Mouse (Mus musculus) stomach, embryonic 15.5 days (tissue): ENCODE data around the gene Aurkb. TPM values are rescaled to one million over a fixed set of nuclear protein-coding genes. Genes with fewer than 3 reads are reported as not detected.

Source experiments
- ATAC-seq: fragments of 200-750 bp; cut with Nextera tagmentation; 2 replicates; pipeline ENCODE4 v1.8.0; 2017; ENCODE audit warnings: low read depth, moderate number of reproducible peaks, moderate TSS enrichment; ENCODE audit not compliant: insufficient read depth, low FRiP score
- H3K27ac ChIP-seq: fragments of 300-500 bp; sonication (generic); 2 replicates; pipeline ENCODE4 v1.5.1; 2015; ENCODE audit warnings: mild to moderate bottlenecking, inconsistent platforms
- H3K27me3 ChIP-seq: fragments of 300-500 bp; sonication (generic); replicated peaks from 2 replicates; pipeline ENCODE4 v1.6.1; 2015; ENCODE audit warnings: inconsistent platforms
- H3K36me3 ChIP-seq: fragments of 300-500 bp; sonication (generic); 2 replicates; pipeline ENCODE4 v1.6.1; 2015; ENCODE audit warnings: inconsistent platforms
- H3K4me1 ChIP-seq: fragments of 300-500 bp; sonication (generic); 2 replicates; pipeline ENCODE4 v1.6.1; 2015; ENCODE audit warnings: inconsistent platforms
- H3K4me2 ChIP-seq: fragments of 300-500 bp; sonication (generic); 2 replicates; pipeline ENCODE4 v1.6.1; 2015; ENCODE audit warnings: mild to moderate bottlenecking, inconsistent platforms
- H3K4me3 ChIP-seq: fragments of 300-500 bp; sonication (generic); replicated peaks from 2 replicates; pipeline ENCODE4 v1.5.1; 2015; ENCODE audit warnings: inconsistent platforms
- H3K9ac ChIP-seq: fragments of 300-500 bp; sonication (generic); 2 replicates; pipeline ENCODE4 v1.6.1; 2015; ENCODE audit warnings: inconsistent platforms
- H3K9me3 ChIP-seq: fragments of 300-500 bp; sonication (generic); 2 replicates; pipeline ENCODE4 v1.6.1; 2016; ENCODE audit warnings: inconsistent platforms
- WGBS: fragments of 180-500 bp; shearing (Covaris S2); methylation state at CpG from one replicate; pipeline ENCODE4 v1.1.7; 2015; 5-methylcytosine and 5-hydroxymethylcytosine counted together
- polyA plus RNA-seq: library from polyadenylated mRNA; unstranded; fragments of >200 nt; fragmentation: Nextera tagmentation; extraction: Ambion mirVana; gene quantifications from 2 replicates; pipeline ENCODE4 v1.2.1, GENCODE M21; 2015

The Aurkb gene
- polyA plus RNA-seq, 1 experiment from 2014 or later, result 134 TPM

- Histone ChIP-seq H3K27ac (no peak overlapping the region), H3K4me2 (peak overlapping the region; percentile 58), H3K4me3 (peak overlapping the region; percentile 26), H3K9ac (no peak overlapping the region), H3K36me3 (no peaks in the 10 kb centered on the region), H3K27me3 (no peaks in the 10 kb centered on the region), H3K4me1 (peaks cover 24% of the 10 kb centered on the region), H3K9me3 (no peaks in the 10 kb centered on the region)
- no peak for ATAC-seq
- 2% methylated on average over 29 of the region's 29 CpGs for WGBS
These were observed 20.9 kb downstream of the Aurkb start for GRCm38 (mm10) chr11:69066163-69066861.

- peak overlapping the region; percentile 63 for H3K27ac ChIP-seq
- H3K9me3 ChIP-seq, result no peaks in the 10 kb centered on the region
- no peaks in the 10 kb centered on the region for H3K36me3 ChIP-seq
- no peak overlapping the region for H3K9ac ChIP-seq
- peaks cover 27% of the 10 kb centered on the region for H3K4me1 ChIP-seq
- peak overlapping the region; percentile 26 for H3K4me3 ChIP-seq
- H3K4me2 ChIP-seq, result peak overlapping the region; percentile 58
- H3K27me3 ChIP-seq, result no peaks in the 10 kb centered on the region
- WGBS, result 10% methylated on average over 8 of the region's 8 CpGs
- no peak for ATAC-seq
These were observed 21.5 kb downstream of the Aurkb start for GRCm38 (mm10) chr11:69066956-69067355.

- no peaks in the 10 kb centered on the region for H3K27me3 ChIP-seq
- peaks cover 33% of the 10 kb centered on the region for H3K4me1 ChIP-seq
- H3K27ac ChIP-seq, result peak overlapping the region; percentile 63
- H3K4me2 ChIP-seq, result no peak overlapping the region
- 46% methylated on average over 6 of the region's 6 CpGs for WGBS
- ATAC-seq, result no peak
- no peak overlapping the region for H3K4me3 ChIP-seq
- no peak overlapping the region for H3K9ac ChIP-seq
- H3K9me3 ChIP-seq, result no peaks in the 10 kb centered on the region
- H3K36me3 ChIP-seq, result no peaks in the 10 kb centered on the region
These were observed 22.2 kb downstream of the Aurkb start for GRCm38 (mm10) chr11:69067601-69068000.

GRCm38 (mm10) chr11:69070093-69070492 lies 24.6 kb downstream of the Aurkb start:
- peak overlapping the region; percentile 68 for H3K9ac ChIP-seq
- H3K4me2 ChIP-seq, result peak overlapping the region; percentile 90
- H3K36me3 ChIP-seq, result no peaks in the 10 kb centered on the region
- H3K4me3 ChIP-seq, result peak overlapping the region; percentile 63
- peak overlapping the region; percentile 92 for H3K27ac ChIP-seq
- H3K4me1 ChIP-seq, result peaks cover 40% of the 10 kb centered on the region
- H3K27me3 ChIP-seq, result no peaks in the 10 kb centered on the region
- WGBS, result under 1% methylated on average over 13 of the region's 13 CpGs
- no peak for ATAC-seq
- no peaks in the 10 kb centered on the region for H3K9me3 ChIP-seq

GRCm38 (mm10) chr11:69070590-69071222 lies 25.3 kb downstream of the Aurkb start, which contains the start of gene Tmem107:
Gene Tmem107 (plus strand): TSS chr11:69070806.
- WGBS, result under 1% methylated on average over 47 of the region's 47 CpGs
- Histone ChIP-seq H3K9ac (peak within 1 kb of the TSS; percentile 68), H3K36me3 (no peaks in the 10 kb centered on the region), H3K27ac (peak within 1 kb of the TSS; percentile 92), H3K4me3 (peak within 1 kb of the TSS; percentile 63), H3K27me3 (no peaks in the 10 kb centered on the region), H3K4me1 (peaks cover 40% of the 10 kb centered on the region), H3K9me3 (no peaks in the 10 kb centered on the region), H3K4me2 (peak within 1 kb of the TSS; percentile 90)
- peak; percentile 86 for ATAC-seq

- 27% methylated on average over 9 of the region's 9 CpGs for WGBS
- Histone ChIP-seq H3K4me1 (peaks cover 40% of the 10 kb centered on the region), H3K36me3 (no peaks in the 10 kb centered on the region), H3K27ac (peak overlapping the region; percentile 92), H3K4me2 (peak overlapping the region; percentile 90), H3K9ac (peak overlapping the region; percentile 59), H3K9me3 (no peaks in the 10 kb centered on the region), H3K27me3 (no peaks in the 10 kb centered on the region), H3K4me3 (peak overlapping the region; percentile 63)
- no peak for ATAC-seq
These were observed 25.8 kb downstream of the Aurkb start for GRCm38 (mm10) chr11:69071262-69071661.

- Histone ChIP-seq H3K4me2 (peak overlapping the region; percentile 50), H3K4me1 (peaks cover 32% of the 10 kb centered on the region), H3K27ac (peak overlapping the region; percentile 93; the same call in 1 of the 2 replicates), H3K9ac (no peak overlapping the region), H3K9me3 (no peaks in the 10 kb centered on the region), H3K27me3 (no peaks in the 10 kb centered on the region), H3K36me3 (no peaks in the 10 kb centered on the region), H3K4me3 (peak overlapping the region; percentile 32; the same call in 1 of the 2 replicates)
- no peak for ATAC-seq
- 87% methylated on average over 11 of the region's 11 CpGs for WGBS
These were observed 26.8 kb downstream of the Aurkb start for GRCm38 (mm10) chr11:69072234-69072633.

GRCm38 (mm10) chr11:69072666-69073064 lies 27.2 kb downstream of the Aurkb start:
- ATAC-seq, result no peak
- no peaks in the 10 kb centered on the region for H3K36me3 ChIP-seq
- peak overlapping the region; percentile 93 for H3K27ac ChIP-seq
- H3K4me3 ChIP-seq, result peak overlapping the region; percentile 32
- H3K4me1 ChIP-seq, result peaks cover 29% of the 10 kb centered on the region
- WGBS, result 10% methylated on average over 9 of the region's 9 CpGs
- no peaks in the 10 kb centered on the region for H3K27me3 ChIP-seq
- no peak overlapping the region; the same call in 1 of the 2 replicates for H3K9ac ChIP-seq
- H3K4me2 ChIP-seq, result peak overlapping the region; percentile 50
- H3K9me3 ChIP-seq, result no peaks in the 10 kb centered on the region

GRCm38 (mm10) chr11:69073065-69073888 lies 27.8 kb downstream of the Aurkb start:
- Histone ChIP-seq H3K4me2 (peak overlapping the region; percentile 50), H3K27ac (peak overlapping the region; percentile 93), H3K9me3 (no peaks in the 10 kb centered on the region), H3K4me3 (peak overlapping the region; percentile 32), H3K36me3 (no peaks in the 10 kb centered on the region), H3K27me3 (no peaks in the 10 kb centered on the region), H3K9ac (peak overlapping the region; percentile 48; the same call in 1 of the 2 replicates), H3K4me1 (peaks cover 28% of the 10 kb centered on the region)
- WGBS, result under 1% methylated on average over 14 of the region's 14 CpGs
- ATAC-seq, result peak; percentile 59

GRCm38 (mm10) chr11:69073951-69074775 lies 28.7 kb downstream of the Aurkb start:
- Histone ChIP-seq H3K36me3 (no peaks in the 10 kb centered on the region), H3K4me2 (no peak overlapping the region), H3K9ac (no peak overlapping the region), H3K4me1 (peaks cover 28% of the 10 kb centered on the region), H3K27me3 (no peaks in the 10 kb centered on the region), H3K9me3 (no peaks in the 10 kb centered on the region), H3K27ac (peak overlapping the region; percentile 93), H3K4me3 (no peak overlapping the region)
- ATAC-seq, result no peak
- 29% methylated on average over 6 of the region's 6 CpGs for WGBS

GRCm38 (mm10) chr11:69074776-69075069 lies 29.3 kb downstream of the Aurkb start:
- Histone ChIP-seq H3K9me3 (no peaks in the 10 kb centered on the region), H3K4me1 (peaks cover 28% of the 10 kb centered on the region), H3K27me3 (no peaks in the 10 kb centered on the region), H3K4me3 (no peak overlapping the region), H3K4me2 (no peak overlapping the region), H3K36me3 (no peaks in the 10 kb centered on the region), H3K27ac (peak overlapping the region; percentile 93), H3K9ac (no peak overlapping the region)
- no peak for ATAC-seq
- WGBS, result 52% methylated on average over 2 of the region's 2 CpGs
